Mouse (Mus musculus) heart, adult 2 months (tissue): Measurements from ENCODE around the gene Rapgef2. TPM values are rescaled to one million over a fixed set of nuclear protein-coding genes. Genes with fewer than 3 reads are reported as not detected.

ENCODE experiments used
- DNase-seq, 2 experiments: peaks; one replicate each; pipeline ENCODE4 v3.0.0; 2021
- H3K27ac ChIP-seq: fragments of 200-600 bp; 2 replicates; pipeline ENCODE4 v1.8.1; 2022
- H3K27me3 ChIP-seq: fragments of 200-500 bp; 2 replicates; pipeline ENCODE4 v1.6.1; 2012; ENCODE audit warnings: mild to moderate bottlenecking, low read length, inconsistent platforms, mixed read lengths; ENCODE audit not compliant: control insufficient read depth, insufficient read depth
- H3K36me3 ChIP-seq: fragments of 200-500 bp; 2 replicates; pipeline ENCODE4 v1.6.1; 2012; ENCODE audit warnings: low read length, inconsistent platforms; ENCODE audit not compliant: control insufficient read depth, insufficient read depth
- H3K4me1 ChIP-seq: fragments of 200-500 bp; 2 replicates; pipeline ENCODE4 v1.6.1; 2011; ENCODE audit warnings: low read length; ENCODE audit not compliant: control insufficient read depth, insufficient read depth
- H3K4me3 ChIP-seq: fragments of 200-600 bp; 2 replicates; pipeline ENCODE4 v1.8.1; 2022
- H3K79me2 ChIP-seq: fragments of 200-500 bp; replicated peaks from 2 replicates; pipeline ENCODE4 v1.6.1; 2012; ENCODE audit warnings: mild to moderate bottlenecking, inconsistent platforms, low read length, moderate library complexity, mixed read lengths; ENCODE audit not compliant: control insufficient read depth, insufficient read depth
- H3K9ac ChIP-seq: fragments of 200-500 bp; 2 replicates; pipeline ENCODE4 v1.6.1; 2012; ENCODE audit warnings: low read depth, mild to moderate bottlenecking, control low read depth, inconsistent platforms, low read length, mixed read lengths
- CTCF ChIP-seq: fragments of 200-600 bp; IDR thresholded peaks from 2 replicates; pipeline ENCODE4 v1.8.1; 2022; ENCODE audit warnings: antibody characterized with exemption, mild to moderate bottlenecking, moderate library complexity
- EP300 ChIP-seq: fragments of 200-500 bp; IDR thresholded peaks from 2 replicates; pipeline ENCODE4 v1.6.1; 2011; ENCODE audit warnings: low read depth, low read length, control low read depth; ENCODE audit not compliant: insufficient read depth
- POLR2A ChIP-seq: fragments of 200-500 bp; IDR thresholded peaks from 2 replicates; pipeline ENCODE4 v1.6.1; 2011; ENCODE audit warnings: mild to moderate bottlenecking, low read depth, low read length, control low read depth; ENCODE audit not compliant: insufficient read depth
- WGBS: fragments of 180-500 bp; shearing (Covaris S2); methylation state at CpG from one replicate; pipeline ENCODE4 v1.1.7; 2018; 5-methylcytosine and 5-hydroxymethylcytosine counted together
- intact Hi-C: fragments of 180-260 bp; cut with DNase I; formaldehyde crosslinking; loops from one replicate; pipeline ENCODE4 v1.15.1; 2025
- polyA plus RNA-seq: library from polyadenylated mRNA; depleted of rRNA; stranded (reverse); fragments of >200 nt; gene quantifications from 2 replicates; pipeline ENCODE4 v1.2.3, GENCODE M21; 2012
- total RNA-seq, 2 experiments: library from RNA; stranded (reverse); gene quantifications; 2 replicates each; pipeline ENCODE4 v1.2.3; 2021

Gene Rapgef2
- total and polyA plus RNA-seq, 3 experiments, result 10.6 to 36.2 (median 31.7) TPM

DNA sequence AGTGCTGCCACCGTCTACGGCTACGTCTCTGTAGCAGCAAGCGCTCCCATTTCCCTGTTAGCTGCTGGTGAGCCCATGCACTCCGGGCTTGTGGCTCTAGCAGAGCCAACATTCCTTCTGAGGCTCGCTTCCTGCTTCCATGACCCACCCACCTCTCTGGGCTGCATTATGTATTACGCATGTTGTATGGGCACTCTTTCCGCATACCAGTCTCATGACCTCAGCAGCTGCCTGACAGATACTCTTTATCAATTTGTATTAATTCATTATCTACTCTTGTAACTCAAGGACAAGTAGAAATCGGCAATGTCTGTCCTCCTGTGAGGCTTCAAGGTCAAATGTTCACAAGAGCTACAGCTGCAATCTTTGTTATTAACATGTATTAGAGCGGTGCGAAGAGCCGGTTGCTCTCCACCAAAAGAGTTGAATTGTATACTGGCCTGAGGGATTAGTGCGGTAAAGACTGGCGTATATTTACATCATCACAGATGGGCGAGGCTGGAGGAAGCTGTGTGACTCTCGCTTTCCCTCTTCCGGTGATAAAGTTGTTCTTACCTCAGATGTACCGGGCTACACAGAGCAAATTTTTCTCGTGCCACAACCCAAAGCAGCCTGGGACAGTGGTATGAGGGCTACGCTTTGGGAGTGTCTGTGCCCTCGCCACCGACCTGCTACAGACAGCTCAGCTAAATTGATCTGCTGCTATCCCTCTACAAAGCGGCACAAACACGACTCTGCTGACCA lies 104.9 kb downstream of the Rapgef2 start:
- Histone ChIP-seq H3K79me2 (peaks cover 9% of the 10 kb centered on the region), H3K9ac (peak overlapping the region; percentile 58), H3K36me3 (peaks cover 15% of the 10 kb centered on the region), H3K27ac (peak overlapping the region; percentile 90), H3K27me3 (no peaks in the 10 kb centered on the region), H3K4me3 (peak overlapping the region; percentile 50), H3K4me1 (peaks cover 28% of the 10 kb centered on the region)
- intact Hi-C loops, result loop anchor here (1.0 to 5.0 kb wide), 2 partner anchors 12 to 34 kb away; no protein-coding TSS in a partner anchor
- DNase-seq, result peak; percentile 74 to 83
- TF ChIP-seq CTCF, result peak; percentile 33
- TF ChIP-seq EP300, result peak; percentile 90
- peak; percentile 91 for TF ChIP-seq POLR2A
- 5% methylated on average over 24 of the region's 24 CpGs for WGBS

DNA sequence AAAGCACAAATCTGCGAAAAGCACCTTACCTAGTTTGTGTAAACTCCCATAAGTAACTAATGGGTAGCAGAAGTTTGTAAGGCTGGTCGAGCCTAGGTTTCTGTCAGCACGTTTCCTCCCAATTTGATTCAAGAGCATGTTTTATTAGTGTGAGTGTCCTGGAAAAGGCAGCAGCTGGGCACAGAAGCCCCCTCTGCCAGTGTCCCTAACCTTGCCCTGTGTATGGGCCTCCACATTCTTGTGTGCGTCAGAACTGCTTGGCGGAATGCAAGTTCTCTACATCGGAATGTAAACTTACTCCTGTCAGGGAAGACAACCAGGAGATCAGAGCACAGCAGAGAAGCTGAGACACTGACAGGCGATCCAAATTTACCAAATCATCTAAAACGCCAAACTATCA lies 106.2 kb downstream of the Rapgef2 start:
- Histone ChIP-seq H3K4me3 (peak overlapping the region; percentile 50), H3K27me3 (no peaks in the 10 kb centered on the region), H3K36me3 (peaks cover 15% of the 10 kb centered on the region), H3K79me2 (peaks cover 6% of the 10 kb centered on the region), H3K4me1 (peaks cover 26% of the 10 kb centered on the region), H3K9ac (peak overlapping the region; percentile 61), H3K27ac (peak overlapping the region; percentile 90)
- TF ChIP-seq CTCF (no peak), POLR2A (no peak), EP300 (no peak)
- WGBS, result 32% methylated on average over 8 of the region's 8 CpGs
- peak; percentile 28 to 45 for DNase-seq
- intact Hi-C loops, result loop anchor here (5.0 kb wide), 1 partner anchor 33 kb away; no protein-coding TSS in a partner anchor

DNA sequence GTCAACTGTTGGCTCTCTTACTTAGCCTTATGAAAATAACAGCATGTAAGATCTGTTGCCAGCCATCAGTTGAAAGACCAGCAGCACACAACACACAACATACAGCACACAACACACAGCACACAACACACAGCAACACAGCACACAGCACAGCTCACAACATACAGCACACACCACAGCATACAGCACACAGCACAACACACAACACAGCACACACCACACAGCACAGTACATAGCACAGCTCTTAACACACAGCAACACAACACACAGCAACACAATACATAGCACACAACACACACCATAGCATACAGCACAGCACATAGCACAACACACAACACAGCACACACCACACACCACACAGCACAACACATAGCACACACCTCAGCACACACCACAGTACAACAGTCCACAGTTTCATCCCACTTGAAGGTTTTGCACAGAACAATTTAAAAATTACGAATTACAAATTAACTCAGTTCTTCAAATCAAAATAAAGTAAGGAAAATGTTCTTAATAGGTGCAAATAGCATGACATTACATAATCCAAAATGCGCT lies 106.7 kb downstream of the Rapgef2 start:
- no peaks in the 10 kb centered on the region for H3K27me3 ChIP-seq
- WGBS, result 63% methylated on average over 2 of the region's 2 CpGs
- peaks cover 26% of the 10 kb centered on the region for H3K4me1 ChIP-seq
- peaks cover 5% of the 10 kb centered on the region for H3K79me2 ChIP-seq
- peak overlapping the region; percentile 90 for H3K27ac ChIP-seq
- H3K9ac ChIP-seq, result peak overlapping the region; percentile 15
- TF ChIP-seq POLR2A (no peak), EP300 (no peak), CTCF (no peak)
- intact Hi-C loops, result loop anchor here (2.0 to 5.0 kb wide), 3 partner anchors 32 to 77 kb away; no protein-coding TSS in a partner anchor
- peaks cover 16% of the 10 kb centered on the region for H3K36me3 ChIP-seq
- DNase-seq, result no peak
- peak overlapping the region; percentile 50 for H3K4me3 ChIP-seq

DNA sequence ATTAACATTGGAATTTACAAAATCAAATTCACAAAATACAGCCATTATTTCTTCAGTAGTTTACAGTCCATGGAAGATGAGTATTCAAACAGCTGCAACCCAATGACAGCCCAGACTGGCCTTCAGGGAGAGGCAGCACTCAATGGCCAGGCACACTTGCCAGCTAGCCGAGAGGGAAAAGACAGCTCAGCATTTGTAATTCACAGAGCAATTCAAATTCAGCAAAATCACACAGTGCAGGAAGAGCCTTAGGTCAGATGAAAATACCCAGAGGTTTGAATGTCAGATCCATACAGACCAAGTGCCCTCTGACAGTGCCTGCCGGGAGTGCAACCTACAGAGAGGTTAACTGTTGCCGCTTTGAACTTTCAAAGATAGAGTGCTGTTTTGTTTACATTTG lies 107.6 kb downstream of the Rapgef2 start:
- Histone ChIP-seq H3K4me1 (peaks cover 28% of the 10 kb centered on the region), H3K9ac (peak overlapping the region; percentile 5; the same call in 1 of the 2 replicates), H3K36me3 (peaks cover 22% of the 10 kb centered on the region), H3K4me3 (peak overlapping the region; percentile 19), H3K79me2 (peaks cover 5% of the 10 kb centered on the region), H3K27ac (peak overlapping the region; percentile 90), H3K27me3 (no peaks in the 10 kb centered on the region)
- WGBS, result 19% methylated on average over 3 of the region's 3 CpGs
- peak in 1 of 2 experiments; percentile 33 for DNase-seq
- intact Hi-C loops, result loop anchor here (2.0 to 5.0 kb wide), 2 partner anchors 50 to 76 kb away; no protein-coding TSS in a partner anchor
- TF ChIP-seq POLR2A (no peak), EP300 (no peak), CTCF (peak; percentile 45)

DNA sequence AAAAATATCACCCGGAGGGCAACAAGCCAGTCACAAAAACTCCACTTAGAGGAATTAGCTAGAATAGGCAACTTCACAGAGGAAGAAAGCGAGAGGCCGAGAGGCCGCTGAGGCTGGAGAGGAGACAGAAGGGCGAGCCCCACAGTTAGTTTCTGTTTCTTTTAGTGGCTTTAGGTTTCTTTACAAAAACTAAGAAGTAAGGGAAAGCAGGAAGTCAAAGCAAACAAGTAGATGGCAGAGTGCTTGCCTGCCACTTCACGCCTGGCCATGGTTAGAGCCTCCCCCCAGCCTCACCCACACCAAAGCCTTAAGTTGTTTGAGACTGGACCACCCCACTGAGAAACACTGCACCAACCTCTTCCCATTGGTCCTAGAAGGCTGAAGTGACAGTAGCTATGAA lies 108.2 kb downstream of the Rapgef2 start:
- Histone ChIP-seq H3K27ac (peak overlapping the region; percentile 90), H3K4me3 (peak overlapping the region; percentile 19), H3K36me3 (peaks cover 25% of the 10 kb centered on the region), H3K9ac (peak overlapping the region; percentile 59), H3K4me1 (peaks cover 28% of the 10 kb centered on the region), H3K27me3 (no peaks in the 10 kb centered on the region), H3K79me2 (peaks cover 5% of the 10 kb centered on the region)
- DNase-seq, result peak; percentile 51 to 61
- WGBS, result 41% methylated on average over 6 of the region's 6 CpGs
- TF ChIP-seq EP300, result no peak
- 0 out of 2 replicates have a peak, but pooled peaks have one; percentile 3 for TF ChIP-seq POLR2A
- intact Hi-C loops, result loop anchor here (2.0 to 5.0 kb wide), 2 partner anchors 49 to 76 kb away; no protein-coding TSS in a partner anchor
